Mouse (Mus musculus) intestine, embryonic 16.5 days (tissue): ENCODE data around the gene Ptprc. TPM values are rescaled to one million over a fixed set of nuclear protein-coding genes. Genes with fewer than 3 reads are reported as not detected.
A peak's percentile ranks its signal among the peaks of the same experiment; 100 is the strongest.

Source experiments
- ATAC-seq: fragments of 200-750 bp; cut with Nextera tagmentation; 2 replicates; pipeline ENCODE4 v1.8.0; 2017; ENCODE audit warnings: moderate TSS enrichment, moderate library complexity
- H3K27ac ChIP-seq: fragments of 300-500 bp; sonication (generic); 2 replicates; pipeline ENCODE4 v1.5.1; 2014; ENCODE audit warnings: mild to moderate bottlenecking, low read length
- H3K27me3 ChIP-seq: fragments of 300-500 bp; sonication (generic); replicated peaks from 2 replicates; pipeline ENCODE4 v1.6.1; 2014; ENCODE audit warnings: low read length, control low read depth, mixed read lengths; ENCODE audit not compliant: control insufficient read depth, insufficient read depth
- H3K36me3 ChIP-seq: fragments of 300-500 bp; sonication (generic); 2 replicates; pipeline ENCODE4 v1.6.1; 2014; ENCODE audit warnings: low read length, control low read depth; ENCODE audit not compliant: control insufficient read depth, insufficient read depth
- H3K4me1 ChIP-seq: fragments of 300-500 bp; sonication (generic); 2 replicates; pipeline ENCODE4 v1.6.1; 2014; ENCODE audit warnings: low read length, control low read depth, mixed read lengths; ENCODE audit not compliant: control insufficient read depth, insufficient read depth
- H3K4me2 ChIP-seq: fragments of 300-500 bp; sonication (generic); 2 replicates; pipeline ENCODE4 v1.6.1; 2014; ENCODE audit warnings: low read depth, low read length, control low read depth
- H3K4me3 ChIP-seq: fragments of 300-500 bp; sonication (generic); 2 replicates; pipeline ENCODE4 v1.5.1; 2014; ENCODE audit warnings: mild to moderate bottlenecking, low read length
- H3K9ac ChIP-seq: fragments of 300-500 bp; sonication (generic); 2 replicates; pipeline ENCODE4 v1.6.1; 2014; ENCODE audit warnings: low read depth, low read length
- H3K9me3 ChIP-seq: fragments of 300-500 bp; sonication (generic); 2 replicates; pipeline ENCODE4 v1.6.1; 2016; ENCODE audit warnings: low read length, control low read depth; ENCODE audit not compliant: control insufficient read depth
- WGBS: fragments of 180-500 bp; shearing (Covaris S2); extraction: QIAGEN DNeasy Blood & Tissue Kit; methylation state at CpG from one replicate; pipeline ENCODE4 v1.1.7; 2014; 5-methylcytosine and 5-hydroxymethylcytosine counted together
- polyA plus RNA-seq: library from polyadenylated mRNA; unstranded; fragments of >200 nt; fragmentation: Nextera tagmentation; extraction: Ambion mirVana; gene quantifications from 2 replicates; pipeline ENCODE4 v1.2.1, GENCODE M21; 2015

Gene Ptprc
- polyA plus RNA-seq, 1 experiment from 2014 or later, result 5.1 TPM

DNA sequence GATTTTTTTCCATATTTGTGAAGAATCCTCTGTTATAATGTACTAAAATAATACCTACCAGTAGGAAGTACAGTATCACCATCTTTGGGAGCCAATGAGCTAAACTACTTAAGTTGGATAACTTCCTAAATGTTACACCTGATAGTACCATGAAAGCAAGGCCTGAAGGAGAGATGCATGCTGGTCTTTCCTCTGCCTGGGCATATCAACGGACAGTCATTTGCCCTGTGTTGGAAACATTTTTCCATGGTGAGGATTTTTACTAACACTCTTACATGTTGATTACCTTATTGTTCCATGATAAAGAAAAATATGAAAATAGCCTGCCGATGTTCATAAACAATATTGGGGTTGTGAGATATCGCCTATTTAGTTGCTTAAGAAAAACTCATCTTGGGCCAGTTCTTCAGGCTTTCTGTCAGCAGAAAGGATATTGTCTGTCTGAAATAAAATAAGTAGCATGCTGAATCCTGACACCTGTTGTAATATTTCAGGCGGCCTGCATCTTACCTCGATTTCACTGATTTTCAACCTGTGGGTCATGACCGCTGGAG, 38.4 kb downstream of the Ptprc start:
- Histone ChIP-seq H3K27ac (no peak overlapping the region), H3K9ac (no peak overlapping the region), H3K4me3 (no peak overlapping the region), H3K4me2 (no peak overlapping the region), H3K27me3 (no peaks in the 10 kb centered on the region), H3K4me1 (no peaks in the 10 kb centered on the region), H3K9me3 (no peaks in the 10 kb centered on the region), H3K36me3 (no peaks in the 10 kb centered on the region)
- ATAC-seq, result no peak
- 93% methylated on average over 6 of the region's 6 CpGs for WGBS

- H3K4me3 ChIP-seq, result no peak overlapping the region
- no peak for ATAC-seq
- no peaks in the 10 kb centered on the region for H3K36me3 ChIP-seq
- WGBS, result 51% methylated on average over 17 of the region's 17 CpGs
- no peaks in the 10 kb centered on the region for H3K4me1 ChIP-seq
- no peaks in the 10 kb centered on the region for H3K27me3 ChIP-seq
- H3K9ac ChIP-seq, result no peak overlapping the region
- H3K27ac ChIP-seq, result no peak overlapping the region; the same call in 1 of the 2 replicates
- H3K9me3 ChIP-seq, result no peaks in the 10 kb centered on the region
- H3K4me2 ChIP-seq, result peak overlapping the region; percentile 14; the same call in 1 of the 2 replicates
Observed at GRCm38 (mm10) chr1:138136373-138136779, 39.1 kb downstream of the Ptprc start.

GRCm38 (mm10) chr1:138135637-138136372, 39.7 kb downstream of the Ptprc start:
- WGBS, result 68% methylated on average over 9 of the region's 9 CpGs
- H3K36me3 ChIP-seq, result no peaks in the 10 kb centered on the region
- no peak overlapping the region for H3K9ac ChIP-seq
- H3K4me1 ChIP-seq, result no peaks in the 10 kb centered on the region
- ATAC-seq, result no peak
- no peak overlapping the region for H3K4me3 ChIP-seq
- H3K27ac ChIP-seq, result no peak overlapping the region; the same call in 1 of the 2 replicates
- no peaks in the 10 kb centered on the region for H3K9me3 ChIP-seq
- H3K4me2 ChIP-seq, result peak overlapping the region; percentile 14; the same call in 1 of the 2 replicates
- no peaks in the 10 kb centered on the region for H3K27me3 ChIP-seq

DNA sequence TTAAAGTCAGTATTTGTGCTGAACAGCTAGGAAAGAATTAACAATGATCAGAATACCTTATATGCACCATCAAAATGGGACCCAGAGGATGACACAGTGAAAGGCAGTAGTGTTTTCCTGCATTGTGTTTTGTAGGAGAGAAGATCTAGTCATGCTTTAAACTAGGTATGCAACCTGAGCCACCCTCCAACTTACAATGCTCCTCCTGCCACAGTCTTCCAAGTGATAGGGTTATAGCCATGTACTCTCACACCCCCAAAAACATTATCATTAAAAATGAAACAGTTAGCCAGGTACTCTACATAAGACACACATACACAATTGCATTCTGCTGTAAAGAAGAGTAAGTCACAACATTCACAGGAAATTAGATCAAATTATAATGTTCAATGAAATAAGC, 40.4 kb downstream of the Ptprc start:
- no peak for ATAC-seq
- Histone ChIP-seq H3K9ac (no peak overlapping the region), H3K4me3 (no peak overlapping the region)

GRCm38 (mm10) chr1:138134324-138134723, 41.2 kb downstream of the Ptprc start:
- no peaks in the 10 kb centered on the region for H3K27me3 ChIP-seq
- H3K27ac ChIP-seq, result no peak overlapping the region
- H3K4me3 ChIP-seq, result no peak overlapping the region
- H3K4me2 ChIP-seq, result no peak overlapping the region
- H3K9ac ChIP-seq, result no peak overlapping the region
- 82% methylated on average over 6 of the region's 6 CpGs for WGBS
- ATAC-seq, result no peak
- H3K4me1 ChIP-seq, result no peaks in the 10 kb centered on the region
- no peaks in the 10 kb centered on the region for H3K36me3 ChIP-seq
- no peaks in the 10 kb centered on the region for H3K9me3 ChIP-seq

More for the DNA sequence above, 40.4 kb downstream of the Ptprc start:
- Histone ChIP-seq H3K9me3 (no peaks in the 10 kb centered on the region), H3K4me2 (no peak overlapping the region), H3K36me3 (no peaks in the 10 kb centered on the region), H3K4me1 (no peaks in the 10 kb centered on the region), H3K27ac (no peak overlapping the region), H3K27me3 (no peaks in the 10 kb centered on the region)

GRCm38 (mm10) chr1:138131739-138132138, 43.8 kb downstream of the Ptprc start:
- no peaks in the 10 kb centered on the region for H3K27me3 ChIP-seq
- no peak for ATAC-seq
- no peaks in the 10 kb centered on the region for H3K4me1 ChIP-seq
- H3K4me2 ChIP-seq, result no peak overlapping the region
- H3K9ac ChIP-seq, result no peak overlapping the region
- H3K27ac ChIP-seq, result no peak overlapping the region
- 80% methylated on average over 2 of the region's 2 CpGs for WGBS
- no peak overlapping the region for H3K4me3 ChIP-seq
- no peaks in the 10 kb centered on the region for H3K36me3 ChIP-seq
- H3K9me3 ChIP-seq, result no peaks in the 10 kb centered on the region

DNA sequence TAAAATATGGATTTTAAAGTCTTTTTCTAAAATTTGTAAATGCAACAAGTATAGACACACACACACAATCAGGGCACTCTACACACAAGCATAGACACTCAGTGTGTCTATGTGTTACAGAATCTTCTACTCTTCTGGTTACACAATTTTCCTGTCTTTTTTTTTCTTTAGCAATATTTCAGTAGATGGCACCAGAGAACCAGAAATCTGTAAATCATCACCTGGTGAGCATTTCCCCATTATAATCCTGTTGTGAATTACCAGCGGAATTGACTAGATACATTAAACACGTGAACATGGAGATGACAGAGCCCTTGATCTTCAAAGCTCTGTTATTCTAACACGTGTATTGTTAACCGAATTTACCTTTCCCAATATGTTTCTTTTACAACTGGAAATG, 45.4 kb downstream of the Ptprc start:
- Histone ChIP-seq H3K36me3 (no peaks in the 10 kb centered on the region), H3K27ac (no peak overlapping the region), H3K4me3 (no peak overlapping the region), H3K4me1 (no peaks in the 10 kb centered on the region), H3K27me3 (no peaks in the 10 kb centered on the region), H3K9ac (no peak overlapping the region), H3K4me2 (no peak overlapping the region), H3K9me3 (no peaks in the 10 kb centered on the region)
- 47% methylated on average over 4 of the region's 4 CpGs for WGBS
- no peak for ATAC-seq

GRCm38 (mm10) chr1:138126843-138127242, 48.7 kb downstream of the Ptprc start:
- Histone ChIP-seq H3K36me3 (no peaks in the 10 kb centered on the region), H3K4me3 (no peak overlapping the region), H3K27ac (no peak overlapping the region), H3K9me3 (no peaks in the 10 kb centered on the region), H3K27me3 (no peaks in the 10 kb centered on the region), H3K4me1 (no peaks in the 10 kb centered on the region), H3K4me2 (no peak overlapping the region), H3K9ac (no peak overlapping the region)
- no peak for ATAC-seq
- 65% methylated on average over 8 of the region's 8 CpGs for WGBS

- Histone ChIP-seq H3K27me3 (no peaks in the 10 kb centered on the region), H3K4me3 (no peak overlapping the region), H3K27ac (no peak overlapping the region), H3K4me1 (no peaks in the 10 kb centered on the region), H3K4me2 (no peak overlapping the region), H3K9ac (no peak overlapping the region), H3K36me3 (no peaks in the 10 kb centered on the region), H3K9me3 (no peaks in the 10 kb centered on the region)
- WGBS, result 74% methylated on average over 1 of the region's 1 CpGs
- no peak for ATAC-seq
Observed at GRCm38 (mm10) chr1:138125281-138125680, 50.2 kb downstream of the Ptprc start.
